Mouse (Mus musculus) cerebellum, adult 9-10 months (tissue): Measurements from ENCODE around the gene Adap2.

Experiments
- DNase-seq: peaks from one replicate; pipeline ENCODE4 v3.0.0; 2022

The Adap2 gene

DNA sequence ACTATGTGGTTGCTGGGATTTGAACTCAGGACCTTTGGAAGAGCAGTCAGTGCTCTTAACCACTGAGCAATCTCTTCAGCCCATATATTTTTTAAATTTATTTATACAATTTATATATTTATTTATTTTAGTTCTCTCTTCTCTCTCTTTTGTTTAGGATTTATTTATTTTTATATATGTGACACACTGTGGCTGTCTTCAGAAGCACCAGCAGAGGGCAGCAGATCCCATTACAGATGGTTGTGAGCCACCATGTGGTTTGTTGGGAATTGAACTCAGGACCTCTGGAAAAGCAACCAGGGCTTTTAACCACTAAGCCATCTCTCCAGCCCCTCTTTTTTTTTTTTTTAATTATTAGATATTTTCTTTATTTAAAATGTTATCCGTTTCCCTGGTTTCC, 46.4 kb downstream of the Adap2 start:
- DNase-seq = no peak

DNA sequence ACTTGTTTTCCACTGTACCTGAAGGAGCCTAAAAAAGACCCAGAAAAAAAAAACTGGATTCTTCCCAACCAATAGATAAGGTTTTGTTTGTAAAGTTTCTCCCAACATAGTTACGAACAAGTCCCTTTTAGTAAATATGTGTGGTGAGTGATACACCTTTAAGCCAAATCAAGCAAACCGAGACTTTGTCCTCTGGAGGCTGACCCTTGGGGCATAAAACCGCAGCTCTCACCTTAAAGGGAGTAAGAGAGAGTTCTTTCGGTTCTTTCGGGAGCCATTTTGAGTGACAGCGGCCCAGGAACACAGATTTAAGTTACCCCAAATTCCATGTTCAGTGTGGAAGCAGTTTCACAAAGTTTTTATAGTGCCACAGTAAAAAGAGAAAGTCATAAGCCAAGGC, 48.4 kb downstream of the Adap2 start:
- no peak for DNase-seq

DNA sequence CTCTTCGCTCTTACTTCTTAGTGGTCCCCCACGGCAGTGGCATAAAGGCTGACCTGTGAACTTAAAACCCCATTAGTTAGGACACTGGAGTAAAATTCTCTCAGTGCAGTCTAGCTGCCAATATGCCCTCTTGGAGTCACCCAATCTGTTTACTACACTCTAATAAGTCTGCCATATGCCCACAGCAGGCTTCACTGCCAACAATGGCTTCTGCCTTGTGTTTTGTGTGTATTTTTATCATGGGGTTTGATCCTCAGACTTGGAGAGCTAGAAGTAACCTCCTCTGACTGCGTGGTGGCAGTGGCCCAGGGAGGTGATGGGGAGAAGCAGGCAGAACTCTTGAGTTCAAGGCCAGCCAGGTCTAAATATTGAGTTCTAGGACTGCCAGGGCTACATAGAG, 50.1 kb downstream of the Adap2 start:
- peak; percentile 53 for DNase-seq

DNA sequence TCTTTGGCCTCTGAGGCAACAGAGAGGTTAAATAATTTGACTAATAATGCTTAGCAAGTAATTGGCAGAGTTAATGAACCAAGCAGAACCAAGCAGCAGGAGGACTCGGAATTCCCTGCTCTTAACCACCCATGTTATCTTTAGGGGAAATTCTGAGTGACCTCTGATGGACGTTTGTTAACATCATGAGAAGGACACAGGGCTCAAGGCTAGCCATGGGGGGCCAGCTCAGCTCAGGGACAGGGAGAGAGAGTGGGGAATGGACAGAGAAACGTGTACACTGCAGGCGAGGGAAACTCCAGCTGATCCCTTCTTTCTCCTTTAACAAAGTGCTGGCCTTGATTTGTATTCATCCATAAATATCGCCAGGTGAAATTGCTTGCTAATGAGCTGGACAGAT, 51.0 kb downstream of the Adap2 start:
- DNase-seq = no peak

DNA sequence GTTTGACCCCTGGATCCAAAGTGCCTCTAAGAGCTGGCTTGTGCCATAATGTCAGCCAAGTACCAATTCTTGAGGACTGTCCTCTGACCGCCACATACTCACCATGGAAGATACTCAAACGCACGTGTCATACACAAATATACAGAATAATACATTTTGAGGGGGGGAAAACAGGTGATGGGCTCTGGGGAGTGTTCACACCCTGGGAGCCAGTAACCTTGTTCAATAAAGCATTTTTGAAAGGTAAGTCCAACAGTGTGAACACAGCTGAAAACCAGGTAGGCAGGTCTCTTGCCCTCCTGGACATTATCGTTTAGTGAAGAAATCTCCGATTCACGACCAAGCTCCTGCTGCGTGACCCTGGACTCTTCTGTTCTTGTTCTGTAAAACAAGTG, 54.6 kb downstream of the Adap2 start:
- DNase-seq = no peak

DNA sequence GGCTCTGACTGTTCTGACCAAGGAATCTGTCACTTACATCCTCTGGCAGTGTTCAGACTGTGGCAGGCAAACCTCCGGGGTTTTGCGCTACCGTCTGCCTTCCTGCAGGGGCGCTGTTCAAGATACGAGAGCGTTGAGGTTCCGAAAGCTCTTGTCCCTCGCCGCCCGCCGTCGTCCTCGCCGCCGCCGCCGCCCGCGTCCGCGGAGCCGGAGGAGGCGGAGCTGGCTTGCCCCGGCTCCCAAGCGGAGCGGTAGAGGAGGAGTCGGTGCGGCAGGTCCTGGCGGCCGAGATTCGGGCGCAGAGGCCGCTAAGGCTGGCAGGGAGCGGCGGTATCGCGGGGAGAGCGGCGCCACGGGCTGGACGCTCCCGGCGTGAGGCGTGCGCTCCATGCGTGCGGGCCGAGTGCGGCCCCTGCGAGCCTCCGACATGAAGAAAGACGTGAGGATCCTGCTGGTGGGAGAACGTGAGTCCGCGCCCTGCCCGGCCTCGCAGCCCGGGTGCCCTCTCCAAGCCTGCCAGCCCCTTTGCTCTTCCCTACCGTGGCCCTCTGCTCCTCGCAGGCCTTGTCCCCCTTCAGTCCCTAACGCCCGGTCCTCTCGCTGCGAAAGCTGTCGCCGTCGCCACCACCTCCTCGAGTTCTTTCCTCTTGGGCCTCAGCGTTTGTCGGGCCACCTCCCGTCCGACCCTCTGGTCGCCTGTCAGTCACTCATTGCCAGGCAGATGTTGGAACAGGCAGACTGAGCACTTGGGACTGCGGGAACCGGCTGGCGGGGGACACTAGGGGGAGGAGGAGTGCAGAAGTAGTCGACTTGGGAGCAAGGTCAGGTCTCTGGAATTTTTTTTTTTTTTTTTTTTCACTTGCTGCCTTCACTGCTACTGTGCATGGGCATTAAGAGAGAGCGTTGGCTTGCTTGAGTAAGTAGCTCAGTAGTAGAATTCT, 55.2 kb downstream of the Adap2 start, which contains the start of gene Rhot1:
Gene Rhot1, plus strand, starts transcription at position 160 of the 941 bp plus-strand sequence.
- peak; percentile 97 for DNase-seq

DNA sequence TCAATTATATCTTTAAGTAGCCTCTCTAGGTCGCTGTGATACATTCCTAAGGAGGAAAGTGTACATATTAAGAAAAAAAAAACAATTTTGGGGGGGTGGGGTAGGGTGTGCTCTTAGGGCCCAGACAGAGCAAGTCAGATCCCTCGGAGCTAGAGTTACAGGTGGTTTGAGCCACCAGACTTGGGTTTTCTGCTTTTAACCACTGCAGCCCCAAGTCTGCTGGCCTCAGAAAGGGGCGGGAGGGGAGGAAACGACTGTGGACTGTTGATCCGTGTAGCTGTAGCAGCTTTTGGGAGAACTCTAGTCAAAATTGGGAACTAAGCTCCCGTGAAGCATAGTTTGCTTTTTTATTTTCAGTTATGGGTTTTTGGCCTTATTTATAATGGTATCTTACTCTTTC, 56.4 kb downstream of the Adap2 start:
- no peak for DNase-seq

DNA sequence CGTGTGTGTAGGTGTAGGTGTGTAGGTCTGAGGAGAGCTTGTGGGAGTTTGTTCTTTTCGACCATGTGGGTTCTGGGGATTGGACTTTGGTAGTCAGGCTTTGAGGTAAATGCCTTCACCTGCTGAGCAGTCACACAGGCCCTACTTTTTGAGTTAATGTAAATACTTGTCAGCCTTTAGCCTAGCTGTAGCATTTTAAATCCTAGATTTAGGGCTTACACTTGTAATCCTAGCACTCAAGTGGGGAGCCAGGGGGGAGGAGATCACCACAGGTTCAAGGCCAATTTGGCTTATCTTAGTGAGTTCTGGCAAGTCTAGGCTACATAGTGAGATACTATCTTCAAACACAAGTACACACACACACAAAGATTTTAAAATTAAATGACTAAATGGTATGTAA, 58.4 kb downstream of the Adap2 start:
- no peak for DNase-seq

DNA sequence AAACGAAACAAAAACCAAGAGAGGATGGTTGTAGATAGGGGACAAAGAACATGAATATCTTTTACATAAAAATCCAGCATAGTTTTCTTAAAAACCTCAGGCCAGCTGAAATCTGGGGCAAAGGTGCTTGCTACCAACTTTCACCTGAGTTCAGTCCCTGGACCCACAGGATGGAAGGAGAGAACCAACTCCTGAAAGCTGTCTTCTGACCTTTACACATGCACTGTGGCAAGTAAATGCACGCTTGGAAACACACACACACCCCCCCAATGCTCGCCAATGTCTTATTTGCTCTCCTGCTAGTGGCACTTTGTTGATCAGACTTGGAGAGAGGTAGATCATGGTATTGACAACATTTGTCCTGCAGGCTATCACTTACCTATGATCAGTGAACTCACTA, 61.4 kb downstream of the Adap2 start:
- DNase-seq = no peak

DNA sequence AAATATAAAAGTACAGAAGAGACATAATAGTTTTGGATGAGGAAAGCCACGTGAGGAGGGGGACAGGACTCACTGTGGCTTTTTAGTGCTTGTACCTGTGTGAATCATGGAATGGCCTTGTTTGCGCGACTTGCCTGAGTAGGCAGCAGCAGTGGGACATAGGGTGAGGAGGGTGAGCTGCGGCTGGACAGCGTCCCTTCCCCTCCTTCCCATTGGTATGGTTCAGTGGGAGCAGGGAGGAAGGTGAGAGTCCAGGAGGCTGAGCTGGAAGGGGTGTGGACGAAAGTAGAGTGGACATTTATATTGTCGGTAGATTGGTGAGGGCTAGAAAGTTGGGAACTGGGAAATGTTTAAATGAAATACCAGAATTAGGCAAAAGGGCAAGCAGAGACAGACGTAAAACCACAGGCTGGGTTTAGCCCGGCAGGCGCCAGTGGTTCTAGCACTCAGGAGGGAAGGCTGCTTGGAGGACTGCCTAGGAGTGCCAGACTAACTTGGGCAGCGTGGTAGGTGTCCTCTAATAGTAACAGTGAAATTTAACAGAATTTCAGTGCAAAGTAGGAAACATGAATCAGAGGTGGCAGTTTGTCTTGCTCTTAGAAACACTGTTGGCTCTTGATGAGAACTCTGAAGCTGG, 64.9 kb downstream of the Adap2 start:
- no peak for DNase-seq
